Mouse (Mus musculus) testis, adult 2 months (tissue): ENCODE data around the gene Dlg5.

Experiments used
- CTCF ChIP-seq: fragments of 200-500 bp; IDR thresholded peaks from 2 replicates; pipeline ENCODE4 v1.5.1; 2012; ENCODE audit warnings: low read depth, mild to moderate bottlenecking, inconsistent platforms, low read length, moderate library complexity; ENCODE audit not compliant: control insufficient read depth, insufficient read depth, insufficient replicate concordance
- POLR2A ChIP-seq: fragments of 200-500 bp; IDR thresholded peaks from 2 replicates; pipeline ENCODE4 v1.6.1; 2012; ENCODE audit warnings: low read depth, mild to moderate bottlenecking, inconsistent platforms, low read length, moderate library complexity; ENCODE audit not compliant: control insufficient read depth

GRCm38 (mm10) chr14:24292914-24293313, 47.2 kb upstream of the Dlg5 start, which contains the start of gene E330034G19Rik:
- TF ChIP-seq CTCF (no peak), POLR2A (no peak)
